Mouse (Mus musculus): ENCODE results near the gene Myo1e. TPM values are rescaled to one million over a fixed set of nuclear protein-coding genes. Genes with fewer than 3 reads are reported as not detected.

The Myo1e gene
- total RNA-seq (2014; rRNA removed) (5.9 and 7.8 TPM in 2 replicates), polyA plus RNA-seq (2015; fragmentation: Nextera tagmentation; extraction: Ambion mirVana) (3.0 TPM in 2 replicates)

- WGBS = under 1% methylated on average over 43 of the region's 43 CpGs
- peak; percentile 96 for DNase-seq (ENCODE audit: low spot score)
- H3K9ac ChIP-seq (replicated peaks; ENCODE audit: low read length, poor library complexity, severe bottlenecking) = peak within 1 kb of the TSS; percentile 30
These were observed at the start of gene Myo1e for GRCm38 (mm10) chr9:70207151-70207831. Myo1e (plus strand) TSS chr9:70207350.

GRCm38 (mm10) chr9:70160071-70160470, 47.1 kb upstream of the Myo1e start:
- no peaks in the 10 kb centered on the region for H3K36me3 ChIP-seq (ENCODE audit: insufficient read depth, low read length)
- H3K27ac ChIP-seq (ENCODE audit: low read depth, low read length) = no peak overlapping the region
- no peaks in the 10 kb centered on the region for H3K9me3 ChIP-seq (ENCODE audit: low read length)
- no peak for TF ChIP-seq CTCF (IDR thresholded peaks at IDR 0.05)
- H3K4me2 ChIP-seq (ENCODE audit: low read depth, low read length, poor library complexity, severe bottlenecking) = no peak overlapping the region
- no peaks in the 10 kb centered on the region for H3K27me3 ChIP-seq (ENCODE audit: insufficient read depth, low read length)
- H3K4me3 ChIP-seq (ENCODE audit: low read depth, low read length) = no peak overlapping the region
- ATAC-seq (ENCODE audit: low FRiP score) (no peak), DNase-seq (ENCODE audit: low spot score) (no peak)
- WGBS = 90% methylated on average over 10 of the region's 10 CpGs
- no peak overlapping the region for H3K9ac ChIP-seq (replicated peaks; ENCODE audit: low read length, poor library complexity, severe bottlenecking)
- H3K4me1 ChIP-seq (ENCODE audit: insufficient read depth, low read length) = no peaks in the 10 kb centered on the region

More at GRCm38 (mm10) chr9:70207151-70207831, at the start of gene Myo1e:
- no peaks in the 10 kb centered on the region for H3K9me3 ChIP-seq (ENCODE audit: low read length)
- no peak for TF ChIP-seq CTCF (IDR thresholded peaks at IDR 0.05)
- peak within 1 kb of the TSS; percentile 99 for H3K4me2 ChIP-seq (ENCODE audit: low read depth, low read length, poor library complexity, severe bottlenecking)
- ATAC-seq (ENCODE audit: low FRiP score) = peak; percentile 90
- peaks cover 8% of the 10 kb centered on the region; the same call in 1 of the 2 replicates for H3K4me1 ChIP-seq (ENCODE audit: insufficient read depth, low read length)
- H3K27me3 ChIP-seq (ENCODE audit: insufficient read depth, low read length) = peaks cover 11% of the 10 kb centered on the region
- no peaks in the 10 kb centered on the region for H3K36me3 ChIP-seq (ENCODE audit: insufficient read depth, low read length)
- H3K4me3 ChIP-seq (ENCODE audit: low read depth, low read length) = peak within 1 kb of the TSS; percentile 59
- peak within 1 kb of the TSS; percentile 51 for H3K27ac ChIP-seq (ENCODE audit: low read depth, low read length)

GRCm38 (mm10) chr9:70168973-70169372, 38.2 kb upstream of the Myo1e start:
- Histone ChIP-seq H3K9ac (replicated peaks; ENCODE audit: low read length, poor library complexity, severe bottlenecking) (no peak overlapping the region), H3K27ac (ENCODE audit: low read depth, low read length) (no peak overlapping the region), H3K4me1 (ENCODE audit: insufficient read depth, low read length) (no peaks in the 10 kb centered on the region), H3K9me3 (ENCODE audit: low read length) (no peaks in the 10 kb centered on the region), H3K4me2 (ENCODE audit: low read depth, low read length, poor library complexity, severe bottlenecking) (no peak overlapping the region), H3K36me3 (ENCODE audit: insufficient read depth, low read length) (no peaks in the 10 kb centered on the region), H3K27me3 (ENCODE audit: insufficient read depth, low read length) (no peaks in the 10 kb centered on the region), H3K4me3 (ENCODE audit: low read depth, low read length) (no peak overlapping the region)
- peak; percentile 46 for TF ChIP-seq CTCF (IDR thresholded peaks at IDR 0.05)
- no peak for ATAC-seq (ENCODE audit: low FRiP score)
- DNase-seq (ENCODE audit: low spot score) = no peak
- whole genome bisulfite sequencing = 85% methylated on average over 7 of the region's 7 CpGs

- Histone ChIP-seq H3K4me3 (ENCODE audit: low read depth, low read length) (no peak overlapping the region), H3K9me3 (ENCODE audit: low read length) (no peaks in the 10 kb centered on the region), H3K9ac (replicated peaks; ENCODE audit: low read length, poor library complexity, severe bottlenecking) (no peak overlapping the region), H3K36me3 (ENCODE audit: insufficient read depth, low read length) (no peaks in the 10 kb centered on the region), H3K4me2 (ENCODE audit: low read depth, low read length, poor library complexity, severe bottlenecking) (no peak overlapping the region), H3K27me3 (ENCODE audit: insufficient read depth, low read length) (no peaks in the 10 kb centered on the region), H3K4me1 (ENCODE audit: insufficient read depth, low read length) (no peaks in the 10 kb centered on the region), H3K27ac (ENCODE audit: low read depth, low read length) (no peak overlapping the region)
- no peak for TF ChIP-seq CTCF (IDR thresholded peaks at IDR 0.05)
- no peak for ATAC-seq (ENCODE audit: low FRiP score)
- no peak for DNase-seq (ENCODE audit: low spot score)
- WGBS = 29% methylated on average over 4 of the region's 4 CpGs
These were observed 32.8 kb upstream of the Myo1e start for GRCm38 (mm10) chr9:70174291-70174848.

GRCm38 (mm10) chr9:70174896-70175295, 32.3 kb upstream of the Myo1e start:
- no peak overlapping the region for H3K4me2 ChIP-seq (ENCODE audit: low read depth, low read length, poor library complexity, severe bottlenecking)
- no peaks in the 10 kb centered on the region for H3K36me3 ChIP-seq (ENCODE audit: insufficient read depth, low read length)
- no peak for TF ChIP-seq CTCF (IDR thresholded peaks at IDR 0.05)
- no peaks in the 10 kb centered on the region for H3K27me3 ChIP-seq (ENCODE audit: insufficient read depth, low read length)
- DNase-seq (ENCODE audit: low spot score) (peak; percentile 30), ATAC-seq (ENCODE audit: low FRiP score) (no peak)
- H3K27ac ChIP-seq (ENCODE audit: low read depth, low read length) = no peak overlapping the region
- H3K4me1 ChIP-seq (ENCODE audit: insufficient read depth, low read length) = no peaks in the 10 kb centered on the region
- no peak overlapping the region for H3K4me3 ChIP-seq (ENCODE audit: low read depth, low read length)
- no peaks in the 10 kb centered on the region for H3K9me3 ChIP-seq (ENCODE audit: low read length)
- H3K9ac ChIP-seq (replicated peaks; ENCODE audit: low read length, poor library complexity, severe bottlenecking) = no peak overlapping the region
- WGBS = 22% methylated on average over 6 of the region's 6 CpGs

- Histone ChIP-seq H3K4me2 (ENCODE audit: low read depth, low read length, poor library complexity, severe bottlenecking) (no peak overlapping the region), H3K27ac (ENCODE audit: low read depth, low read length) (no peak overlapping the region), H3K27me3 (ENCODE audit: insufficient read depth, low read length) (no peaks in the 10 kb centered on the region), H3K4me1 (ENCODE audit: insufficient read depth, low read length) (no peaks in the 10 kb centered on the region), H3K4me3 (ENCODE audit: low read depth, low read length) (no peak overlapping the region), H3K9ac (replicated peaks; ENCODE audit: low read length, poor library complexity, severe bottlenecking) (no peak overlapping the region), H3K9me3 (ENCODE audit: low read length) (no peaks in the 10 kb centered on the region), H3K36me3 (ENCODE audit: insufficient read depth, low read length) (no peaks in the 10 kb centered on the region)
- no peak for ATAC-seq (ENCODE audit: low FRiP score)
- WGBS = 88% methylated on average over 3 of the region's 3 CpGs
- no peak for DNase-seq (ENCODE audit: low spot score)
- no peak for TF ChIP-seq CTCF (IDR thresholded peaks at IDR 0.05)
These were observed 30.9 kb upstream of the Myo1e start for GRCm38 (mm10) chr9:70176291-70176690.
